Mouse (Mus musculus): Measurements from ENCODE around the gene Morc3.

- TF ChIP-seq POLR2A (IDR thresholded peaks at IDR 0.05; ENCODE audit: borderline replicate concordance, extremely low read depth, low read depth, low read length) = no peak
- TF ChIP-seq CTCF (IDR thresholded peaks at IDR 0.05; ENCODE audit: insufficient read depth, low read length) = no peak
Measured at GRCm38 (mm10) chr16:93818691-93819324, 13.1 kb upstream of the Morc3 start.

Data from lung, adult 2 months (tissue).